Mouse (Mus musculus): Measurements from ENCODE around the gene Fcgr4.

DNA sequence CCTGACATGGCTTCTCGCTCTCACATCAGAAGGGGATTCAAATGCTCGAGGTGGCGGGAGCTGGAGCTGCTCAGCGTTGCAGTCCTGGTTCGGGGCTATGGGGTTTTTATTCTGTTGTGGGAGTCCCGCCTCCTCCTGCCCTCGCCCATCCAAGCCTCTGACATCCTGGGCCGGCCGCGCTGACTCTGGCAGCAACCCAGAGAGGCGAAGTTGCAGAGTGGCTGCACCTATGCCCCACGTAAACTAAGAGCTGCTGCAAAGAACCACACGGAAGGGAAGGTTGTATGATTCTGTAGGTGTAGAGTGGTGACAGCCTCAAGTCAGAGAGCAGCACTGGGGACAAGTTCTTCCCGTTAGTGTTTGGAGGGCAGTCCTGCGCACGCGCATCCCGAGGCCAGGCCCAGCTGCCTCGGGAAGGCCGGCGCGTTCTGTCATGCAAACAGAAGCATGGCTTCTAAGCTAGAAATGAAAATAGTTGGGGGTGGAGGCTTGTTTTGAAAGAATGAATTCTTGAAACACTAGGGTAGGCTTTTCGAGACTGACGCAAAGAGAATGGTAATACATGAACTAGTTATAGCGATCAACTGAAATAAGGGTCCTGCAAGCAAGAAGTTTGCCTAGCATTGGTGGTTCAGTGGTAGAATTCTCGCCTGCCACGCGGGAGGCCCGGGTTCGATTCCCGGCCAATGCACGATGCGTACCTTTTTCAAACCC lies 25.8 kb downstream of the Fcgr4 start:
- no peak for TF ChIP-seq GATA1 (IDR thresholded peaks at IDR 0.05; ENCODE audit: low read length)
- TF ChIP-seq TAL1 (IDR thresholded peaks at IDR 0.05; ENCODE audit: low read length) = no peak

All from erythroblast, embryonic 14.5 days (primary cell).